Mouse (Mus musculus) bone marrow, adult 2 months (tissue): ENCODE results near the gene Ankrd2.

Source experiments
- CTCF ChIP-seq: fragments of 200-500 bp; IDR thresholded peaks from 2 replicates; pipeline ENCODE4 v1.5.1; 2011; ENCODE audit warnings: low read length, control low read depth; ENCODE audit not compliant: control insufficient read depth, insufficient read depth
- POLR2A ChIP-seq: fragments of 200-500 bp; IDR thresholded peaks from 2 replicates; pipeline ENCODE4 v1.6.1; 2011; ENCODE audit warnings: low read depth, mild to moderate bottlenecking, control low read depth, low read length, borderline replicate concordance; ENCODE audit not compliant: control insufficient read depth

- peak; percentile 99 for TF ChIP-seq CTCF
- TF ChIP-seq POLR2A = no peak
These were observed 9.6 kb upstream of the Ankrd2 start for GRCm38 (mm10) chr19:42026158-42026557.
